Mouse (Mus musculus): Measurements from ENCODE around the gene Tex37. TPM values are rescaled to one million over a fixed set of nuclear protein-coding genes. Genes with fewer than 3 reads are reported as not detected.
A peak's percentile ranks its signal among the peaks of the same experiment; 100 is the strongest.

The Tex37 gene
- polyA plus RNA-seq (2011; ENCODE audit: insufficient read length, low read depth, missing spikeins), result not detected in 2 replicates

- no peak for TF ChIP-seq POLR2A (IDR thresholded peaks at IDR 0.05; ENCODE audit: low read depth, low read length)
- TF ChIP-seq CTCF (IDR thresholded peaks at IDR 0.05; ENCODE audit: borderline replicate concordance, insufficient read depth, low read length), result no peak
- no peak within 1 kb of the TSS for H3K27ac ChIP-seq (ENCODE audit: insufficient read depth, low read length)
- no peak within 1 kb of the TSS for H3K4me3 ChIP-seq (ENCODE audit: insufficient read depth, low read length)
- no peaks in the 10 kb centered on the region for H3K4me1 ChIP-seq (ENCODE audit: control insufficient read depth, insufficient read depth, low read length)
These were observed at the start of gene Tex37 for GRCm38 (mm10) chr6:70918827-70919226. Gene Tex37 (minus strand): TSS chr6:70918927.

- no peak overlapping the region for H3K4me3 ChIP-seq (ENCODE audit: insufficient read depth, low read length)
- TF ChIP-seq CTCF (IDR thresholded peaks at IDR 0.05; ENCODE audit: borderline replicate concordance, insufficient read depth, low read length) (no peak), POLR2A (IDR thresholded peaks at IDR 0.05; ENCODE audit: low read depth, low read length) (no peak)
- H3K27ac ChIP-seq (ENCODE audit: insufficient read depth, low read length), result no peak overlapping the region
- no peaks in the 10 kb centered on the region for H3K4me1 ChIP-seq (ENCODE audit: control insufficient read depth, insufficient read depth, low read length)
These were observed 49.6 kb upstream of the Tex37 start for GRCm38 (mm10) chr6:70968291-70968690.

GRCm38 (mm10) chr6:70967422-70967821 lies 48.7 kb upstream of the Tex37 start:
- no peak for TF ChIP-seq CTCF (IDR thresholded peaks at IDR 0.05; ENCODE audit: borderline replicate concordance, insufficient read depth, low read length)
- no peak for TF ChIP-seq POLR2A (IDR thresholded peaks at IDR 0.05; ENCODE audit: low read depth, low read length)
- Histone ChIP-seq H3K27ac (ENCODE audit: insufficient read depth, low read length) (no peak overlapping the region), H3K4me1 (ENCODE audit: control insufficient read depth, insufficient read depth, low read length) (no peaks in the 10 kb centered on the region), H3K4me3 (ENCODE audit: insufficient read depth, low read length) (no peak overlapping the region)

- H3K27ac ChIP-seq (ENCODE audit: insufficient read depth, low read length), result no peak overlapping the region
- H3K4me1 ChIP-seq (ENCODE audit: control insufficient read depth, insufficient read depth, low read length), result no peaks in the 10 kb centered on the region
- H3K4me3 ChIP-seq (ENCODE audit: insufficient read depth, low read length), result no peak overlapping the region
- TF ChIP-seq CTCF (IDR thresholded peaks at IDR 0.05; ENCODE audit: borderline replicate concordance, insufficient read depth, low read length) (no peak), POLR2A (IDR thresholded peaks at IDR 0.05; ENCODE audit: low read depth, low read length) (no peak)
These were observed 47.0 kb upstream of the Tex37 start for GRCm38 (mm10) chr6:70965694-70966093.

GRCm38 (mm10) chr6:70964116-70964830 lies 45.5 kb upstream of the Tex37 start:
- Histone ChIP-seq H3K4me1 (ENCODE audit: control insufficient read depth, insufficient read depth, low read length) (no peaks in the 10 kb centered on the region), H3K4me3 (ENCODE audit: insufficient read depth, low read length) (no peak overlapping the region), H3K27ac (ENCODE audit: insufficient read depth, low read length) (no peak overlapping the region)
- no peak for TF ChIP-seq POLR2A (IDR thresholded peaks at IDR 0.05; ENCODE audit: low read depth, low read length)
- TF ChIP-seq CTCF (IDR thresholded peaks at IDR 0.05; ENCODE audit: borderline replicate concordance, insufficient read depth, low read length), result no peak

GRCm38 (mm10) chr6:70957341-70957940 lies 38.7 kb upstream of the Tex37 start:
- no peak for TF ChIP-seq CTCF (IDR thresholded peaks at IDR 0.05; ENCODE audit: borderline replicate concordance, insufficient read depth, low read length)
- no peak for TF ChIP-seq POLR2A (IDR thresholded peaks at IDR 0.05; ENCODE audit: low read depth, low read length)
- Histone ChIP-seq H3K4me3 (ENCODE audit: insufficient read depth, low read length) (no peak overlapping the region), H3K27ac (ENCODE audit: insufficient read depth, low read length) (no peak overlapping the region), H3K4me1 (ENCODE audit: control insufficient read depth, insufficient read depth, low read length) (no peaks in the 10 kb centered on the region)

GRCm38 (mm10) chr6:70956936-70957335 lies 38.2 kb upstream of the Tex37 start:
- TF ChIP-seq CTCF (IDR thresholded peaks at IDR 0.05; ENCODE audit: borderline replicate concordance, insufficient read depth, low read length) (no peak), POLR2A (IDR thresholded peaks at IDR 0.05; ENCODE audit: low read depth, low read length) (no peak)
- no peak overlapping the region for H3K4me3 ChIP-seq (ENCODE audit: insufficient read depth, low read length)
- H3K27ac ChIP-seq (ENCODE audit: insufficient read depth, low read length), result no peak overlapping the region
- no peaks in the 10 kb centered on the region for H3K4me1 ChIP-seq (ENCODE audit: control insufficient read depth, insufficient read depth, low read length)

GRCm38 (mm10) chr6:70956285-70956912 lies 37.7 kb upstream of the Tex37 start, which contains the start of gene Foxi3:
Gene Foxi3 (plus strand): TSS chr6:70956531.
- TF ChIP-seq POLR2A (IDR thresholded peaks at IDR 0.05; ENCODE audit: low read depth, low read length) (no peak), CTCF (IDR thresholded peaks at IDR 0.05; ENCODE audit: borderline replicate concordance, insufficient read depth, low read length) (no peak)

GRCm38 (mm10) chr6:70955841-70956240 lies 37.1 kb upstream of the Tex37 start:
- TF ChIP-seq CTCF (IDR thresholded peaks at IDR 0.05; ENCODE audit: borderline replicate concordance, insufficient read depth, low read length), result no peak
- TF ChIP-seq POLR2A (IDR thresholded peaks at IDR 0.05; ENCODE audit: low read depth, low read length), result no peak
- Histone ChIP-seq H3K4me3 (ENCODE audit: insufficient read depth, low read length) (peak overlapping the region; percentile 0; the same call in 1 of the 2 replicates), H3K27ac (ENCODE audit: insufficient read depth, low read length) (no peak overlapping the region), H3K4me1 (ENCODE audit: control insufficient read depth, insufficient read depth, low read length) (no peaks in the 10 kb centered on the region)

More at GRCm38 (mm10) chr6:70956285-70956912, 37.7 kb upstream of the Tex37 start, which contains the start of gene Foxi3:
- Histone ChIP-seq H3K27ac (ENCODE audit: insufficient read depth, low read length) (no peak within 1 kb of the TSS), H3K4me1 (ENCODE audit: control insufficient read depth, insufficient read depth, low read length) (no peaks in the 10 kb centered on the region), H3K4me3 (ENCODE audit: insufficient read depth, low read length) (peak within 1 kb of the TSS; percentile 0; the same call in 1 of the 2 replicates)
